Mouse (Mus musculus) v-Abl transformed pro-B cells (cell line): Measurements from ENCODE around the gene Lin52.

ENCODE experiments used
- in situ Hi-C, 2 experiments: fragments of 400-800 bp; cut with MboI; formaldehyde crosslinking; loops; one replicate each; pipeline ENCODE4 v1.15.1; 2025; ENCODE audit not compliant: unreplicated experiment in 2 of 2

Lin52 gene

DNA sequence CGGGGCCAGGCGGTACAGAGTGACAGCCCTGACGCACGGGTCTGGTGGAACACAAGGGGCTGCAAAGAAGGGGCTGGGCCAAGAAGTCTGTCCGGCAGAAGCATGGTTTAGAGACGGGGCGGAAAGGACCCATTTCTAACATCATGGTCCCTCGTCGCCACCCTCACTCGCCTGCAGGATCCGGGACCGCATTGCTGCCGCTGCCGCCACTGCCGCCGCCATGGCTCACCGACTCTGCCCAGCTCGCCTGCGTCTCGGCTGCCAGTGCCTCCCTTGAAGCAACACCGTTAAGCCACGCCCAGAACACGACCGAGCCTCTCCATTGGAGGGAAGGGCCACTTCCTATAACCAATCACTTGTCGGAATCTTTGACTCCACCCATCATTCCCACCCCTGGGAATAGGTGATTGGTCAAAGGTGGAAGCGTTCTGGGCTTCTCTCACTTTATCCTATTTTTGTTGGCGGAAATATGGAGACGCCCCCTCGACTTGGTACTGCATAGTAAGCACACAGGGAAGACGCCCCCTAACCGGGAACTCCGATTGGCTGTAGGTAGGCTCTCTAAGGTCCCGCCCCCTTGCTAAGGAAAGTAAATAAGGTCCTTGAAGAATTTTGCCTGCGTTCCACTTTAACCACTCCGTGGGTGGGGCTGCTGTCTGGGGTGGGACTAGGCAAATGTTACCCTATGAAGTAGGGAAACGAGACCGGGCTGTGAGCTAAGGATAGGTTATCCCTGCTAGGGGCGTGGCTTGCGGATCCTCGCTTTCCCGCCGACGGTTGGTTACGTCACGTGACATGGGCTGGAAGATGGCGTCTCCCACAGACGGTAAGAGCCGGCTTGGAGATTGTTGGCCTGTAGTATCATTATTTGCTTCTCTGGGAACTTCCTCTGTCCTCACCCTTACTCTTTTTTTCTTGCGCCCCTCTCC, at the start of gene Lin52, which contains the start of gene Aldh6a1:
Lin52 (plus strand) TSS at position 705 of the 929 bp plus-strand sequence.
Aldh6a1 (minus strand) TSS at position 287 of the 929 bp plus-strand sequence.
- in situ Hi-C loops = loop anchor here in 1 of 2 experiments (5.0 to 25.0 kb wide), 3 partner anchors 46 to 289 kb away; partner anchors contain the start of genes Bbof1 and Entpd5

DNA sequence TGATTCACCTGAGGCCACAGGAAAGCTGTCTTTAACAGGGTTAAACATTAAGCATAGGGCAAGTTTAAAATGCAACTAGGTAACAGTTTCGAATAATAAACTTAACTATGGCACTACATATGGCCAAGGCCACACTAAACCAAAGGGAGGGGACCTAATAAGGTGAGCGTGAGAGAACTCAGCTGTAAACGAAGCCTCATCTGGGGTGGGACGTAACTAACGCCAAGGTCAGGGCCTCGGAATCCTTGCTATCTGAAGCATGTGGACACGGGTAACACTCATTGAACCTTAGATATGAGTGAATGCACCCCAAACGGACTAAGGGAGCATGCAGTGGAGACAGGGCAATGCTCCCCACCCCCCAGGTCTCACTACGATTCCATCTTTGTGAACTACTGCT, 48.3 kb upstream of the Lin52 start:
- in situ Hi-C loops = loop anchor here in 1 of 2 experiments (10.0 kb wide), 1 partner anchor 52 kb away; the partner anchor contains the start of genes Aldh6a1 and Lin52

DNA sequence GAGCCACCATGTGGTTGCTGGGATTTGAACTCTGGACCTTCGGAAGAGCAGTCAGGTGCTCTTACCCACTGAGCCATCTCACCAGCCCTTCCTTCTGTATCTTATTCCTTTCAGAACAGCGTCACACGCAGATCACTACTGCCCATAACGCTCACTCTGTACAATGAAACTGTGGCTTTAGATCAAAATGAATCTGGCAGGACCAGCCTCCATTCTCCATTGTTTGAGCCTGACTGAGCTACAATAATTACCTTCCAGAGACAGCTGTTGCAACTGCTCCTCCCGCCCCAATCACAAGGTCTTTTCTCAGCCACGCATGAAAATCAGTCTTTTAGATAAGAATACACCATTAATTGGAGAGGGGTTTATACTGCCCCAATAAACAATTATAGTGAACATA, 46.7 kb upstream of the Lin52 start:
- in situ Hi-C loops = loop anchor here in 1 of 2 experiments (10.0 kb wide), 1 partner anchor 50 kb away; the partner anchor contains the start of genes Aldh6a1 and Lin52

DNA sequence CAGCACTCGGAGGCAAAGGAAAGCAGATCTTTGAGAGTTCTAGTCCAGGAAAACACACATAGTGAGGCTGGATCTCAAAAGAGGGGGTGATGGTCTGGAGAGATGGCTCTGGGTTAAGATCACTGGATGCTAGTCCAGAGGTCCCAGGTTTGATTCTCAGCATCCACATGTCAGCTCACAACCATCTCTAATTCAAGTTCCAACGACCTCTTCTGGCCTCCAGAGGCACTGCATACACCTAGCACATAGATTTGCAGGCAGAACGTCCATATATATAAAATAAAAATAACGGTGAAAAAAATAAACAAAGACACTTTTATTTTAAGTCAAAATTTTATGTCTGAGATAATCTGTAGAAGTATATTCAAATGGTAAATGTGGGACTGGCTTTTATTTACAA, 44.0 kb upstream of the Lin52 start:
- in situ Hi-C loops = loop anchor here in 1 of 2 experiments (10.0 kb wide), 1 partner anchor 48 kb away; the partner anchor contains the start of genes Aldh6a1 and Lin52

DNA sequence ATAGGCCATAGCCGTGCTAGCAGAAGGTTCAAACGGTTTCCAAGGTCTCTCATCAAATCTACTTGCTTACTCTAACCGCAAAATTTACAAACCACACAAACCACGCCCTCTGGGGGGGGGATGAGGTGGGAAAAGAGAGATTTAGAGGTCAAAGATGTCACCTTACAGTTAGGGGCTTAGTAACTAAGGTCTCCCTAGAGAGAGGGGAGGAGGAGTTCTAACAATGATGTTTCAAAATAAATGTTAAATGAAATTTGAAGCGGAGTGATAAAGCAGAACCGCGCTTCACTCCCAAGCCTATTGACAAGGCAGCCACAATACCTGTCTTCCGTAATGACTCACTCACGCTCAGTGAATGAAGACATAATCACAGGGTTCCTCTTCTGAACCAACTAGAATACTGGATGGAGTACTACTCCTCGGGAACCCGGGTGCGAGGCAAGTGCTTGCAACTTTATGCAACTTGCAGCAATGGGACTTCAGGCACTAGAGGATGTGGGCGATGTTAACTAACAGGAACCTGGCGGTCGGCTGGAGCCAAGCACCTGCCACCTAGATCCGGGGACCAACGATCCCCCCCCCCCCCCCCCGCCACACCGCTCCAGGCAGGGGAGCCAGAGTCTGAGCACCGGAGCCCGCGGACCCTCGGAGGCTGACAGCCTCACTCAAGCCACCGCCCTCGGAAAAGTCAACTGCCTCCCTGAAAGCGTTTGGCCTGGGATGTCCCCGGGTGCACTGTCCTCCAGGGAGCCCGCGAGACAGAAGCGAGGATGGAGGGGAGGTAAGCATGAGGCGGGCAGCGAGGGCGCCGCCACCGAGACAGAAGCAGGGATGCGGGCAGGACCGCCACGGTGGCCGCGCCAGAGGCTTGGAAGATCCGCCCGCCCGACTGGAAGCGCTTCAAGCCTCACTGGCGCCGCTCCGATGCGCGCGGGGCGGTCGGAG, 43.1 kb upstream of the Lin52 start:
- in situ Hi-C loops = loop anchor here in 1 of 2 experiments (10.0 kb wide), 1 partner anchor 47 kb away; the partner anchor contains the start of genes Aldh6a1 and Lin52

DNA sequence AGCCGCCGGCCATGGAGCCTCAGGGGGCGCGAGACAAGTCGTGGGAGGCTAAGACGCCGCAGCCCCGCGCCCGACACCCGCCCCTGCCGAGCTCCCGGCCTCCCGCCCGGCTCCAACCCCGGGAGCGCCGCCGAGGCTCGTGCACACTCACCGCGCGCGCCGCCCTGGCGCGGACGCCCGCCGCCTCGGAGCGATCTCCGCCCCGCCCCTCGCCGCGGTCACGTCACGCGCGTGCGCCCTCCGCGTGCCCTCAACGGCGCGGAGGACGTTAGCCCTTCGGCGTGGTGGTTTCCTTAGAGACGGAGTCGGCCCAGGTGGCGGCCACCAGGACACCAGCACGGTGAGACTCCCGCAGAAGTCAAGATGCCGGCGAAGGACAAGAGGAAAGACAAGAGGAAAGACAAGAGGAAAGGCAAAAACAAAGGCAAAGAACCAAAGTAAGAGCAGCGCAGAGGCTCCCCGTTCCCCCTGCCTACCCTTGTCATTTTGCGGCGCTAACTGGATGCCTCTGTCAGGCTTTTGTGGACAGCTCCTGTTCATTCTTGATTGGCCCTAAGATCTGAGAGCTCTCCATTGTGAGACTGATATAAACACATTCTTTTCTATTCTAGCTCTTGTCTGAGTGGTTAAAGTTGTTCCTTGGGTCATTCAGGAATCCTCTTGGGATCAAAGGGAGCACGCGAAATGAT, 42.3 kb upstream of the Lin52 start, which contains the start of the genes Entpd5 and Bbof1:
Entpd5 (minus strand) TSS at position 211 of the 689 bp plus-strand sequence.
Bbof1 (plus strand) TSS at position 253 of the 689 bp plus-strand sequence.
- in situ Hi-C loops = loop anchor here in 1 of 2 experiments (10.0 kb wide), 1 partner anchor 46 kb away; the partner anchor contains the start of genes Aldh6a1 and Lin52

DNA sequence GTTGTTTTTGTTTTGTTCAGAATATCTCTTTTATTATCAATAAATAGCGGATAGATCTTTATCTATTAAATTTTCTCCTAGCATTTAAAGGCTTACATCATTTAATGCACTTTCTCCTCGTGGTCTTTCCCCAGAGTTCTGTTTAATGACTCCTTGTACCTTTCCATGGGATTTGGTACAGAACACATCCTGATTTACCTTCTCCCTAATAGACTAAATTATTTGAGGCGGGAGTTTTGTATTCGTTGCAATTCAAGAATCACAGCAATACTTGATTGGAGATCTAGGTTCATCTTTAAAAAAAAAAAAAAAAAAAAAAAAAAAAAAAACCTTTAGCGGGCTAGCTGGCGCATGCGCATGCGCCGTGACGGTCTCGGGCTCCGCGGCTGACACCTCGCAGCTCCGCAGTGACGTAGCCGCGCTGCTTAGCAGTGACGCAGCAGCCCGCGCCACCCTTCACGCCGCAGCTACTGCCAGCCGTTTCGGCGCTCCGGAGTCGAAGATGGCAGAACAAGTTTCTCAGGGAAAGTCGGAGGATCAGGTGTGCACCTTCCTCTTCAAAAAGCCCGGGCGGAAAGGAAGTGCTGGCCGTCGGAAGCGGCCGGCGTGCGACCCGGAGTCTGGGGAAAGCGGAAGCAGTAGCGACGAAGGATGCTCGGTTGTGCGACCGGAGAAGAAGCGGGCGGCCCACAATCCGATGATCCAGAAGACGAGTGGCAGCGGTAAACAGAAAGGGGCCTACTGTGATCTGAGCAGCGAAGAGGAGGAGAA, 34.2 kb upstream of the Lin52 start, which contains the start of gene Rnf113a2:
Rnf113a2 (plus strand) TSS at position 363 of the 771 bp plus-strand sequence.
- in situ Hi-C loops = loop anchor here in 1 of 2 experiments (5.0 kb wide), 1 partner anchor 70 kb away; no protein-coding TSS in a partner anchor

DNA sequence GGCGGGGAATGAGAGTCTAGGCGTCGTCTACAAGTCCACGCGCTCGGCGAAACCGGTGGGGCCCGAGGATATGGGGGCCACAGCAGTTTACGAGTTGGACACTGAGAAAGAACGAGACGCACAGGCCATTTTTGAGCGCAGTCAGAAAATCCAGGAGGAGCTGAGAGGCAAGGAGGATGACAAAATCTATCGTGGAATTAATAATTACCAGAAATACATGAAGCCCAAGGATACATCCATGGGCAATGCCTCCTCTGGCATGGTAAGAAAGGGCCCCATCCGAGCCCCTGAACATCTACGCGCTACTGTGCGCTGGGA, 33.7 kb upstream of the Lin52 start:
- in situ Hi-C loops = loop anchor here in 1 of 2 experiments (5.0 kb wide), 1 partner anchor 70 kb away; no protein-coding TSS in a partner anchor

DNA sequence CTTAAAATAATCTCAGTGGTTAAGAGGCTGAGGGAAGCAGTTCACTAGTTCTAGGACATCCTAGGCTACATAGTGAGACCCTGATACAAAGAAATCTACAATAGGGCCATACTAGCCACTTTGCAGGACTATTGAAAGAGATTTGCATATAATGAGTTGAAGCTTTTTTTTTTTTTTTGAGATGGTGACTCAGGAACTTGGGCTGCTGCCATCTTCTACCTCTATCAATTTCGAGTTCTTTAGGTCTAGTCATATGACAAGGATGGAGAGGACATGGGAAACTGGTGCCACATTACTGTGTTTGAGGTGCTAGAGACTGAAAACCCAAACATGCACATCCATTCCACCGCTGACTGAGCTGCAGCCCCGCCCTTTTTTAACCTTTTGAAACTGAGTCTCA, 27.2 kb upstream of the Lin52 start:
- in situ Hi-C loops = no loop called here

DNA sequence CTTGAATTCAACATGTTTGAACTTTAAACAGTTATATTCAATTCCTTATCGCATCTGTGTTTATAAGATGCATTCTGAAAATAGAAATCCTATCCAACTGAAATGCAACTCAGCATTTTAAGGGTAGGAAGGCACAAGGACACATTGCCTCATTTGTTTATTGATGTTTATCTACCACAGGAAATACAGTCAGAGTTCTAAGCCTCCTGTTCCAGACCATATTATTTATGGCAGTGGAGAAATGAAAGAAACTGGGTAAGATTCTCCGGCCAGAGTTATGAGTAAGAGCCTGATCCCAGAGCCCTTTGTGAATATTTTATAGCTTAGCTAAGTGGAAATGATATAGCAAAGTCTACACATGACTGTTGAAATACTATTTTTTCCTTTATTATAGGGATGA, 21.4 kb upstream of the Lin52 start:
- in situ Hi-C loops = no loop called here

DNA sequence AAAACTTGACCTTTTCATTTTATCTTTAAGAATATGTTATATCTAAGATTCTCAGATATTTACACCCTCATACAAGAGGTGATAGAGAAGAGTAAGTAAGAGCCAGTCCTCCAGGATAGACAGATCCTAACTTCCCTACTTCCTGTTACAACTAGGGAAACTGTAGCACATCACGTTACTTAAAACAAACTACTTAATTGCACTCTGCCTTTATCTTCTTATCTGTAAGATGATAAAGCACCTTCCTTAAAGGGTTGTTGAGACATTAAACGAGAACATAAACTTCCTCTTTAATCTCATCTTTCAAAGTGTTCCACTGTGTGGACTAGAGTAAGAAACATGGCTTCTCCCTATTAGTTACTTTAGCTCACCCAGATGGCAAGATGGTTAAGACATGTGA, 12.5 kb upstream of the Lin52 start:
- in situ Hi-C loops = no loop called here

DNA sequence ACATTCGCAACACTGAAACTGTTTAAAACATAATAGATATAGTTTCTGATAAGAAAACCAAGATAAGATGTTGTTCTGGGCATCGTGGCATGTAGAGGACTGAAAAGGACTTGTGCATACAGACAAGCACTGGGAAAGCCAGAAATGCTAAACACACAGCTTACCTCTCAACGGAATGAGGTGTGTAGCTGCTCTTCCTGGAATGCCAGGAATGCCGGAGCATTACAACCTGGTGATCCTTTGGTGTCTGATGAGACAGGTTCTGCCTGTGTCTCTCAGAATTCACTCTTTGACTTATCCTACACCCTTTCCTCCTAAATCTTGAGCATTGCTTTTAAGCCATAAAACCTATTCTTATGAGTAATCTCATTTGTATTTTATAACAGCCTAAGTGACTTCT, 8.7 kb upstream of the Lin52 start:
- in situ Hi-C loops = no loop called here

DNA sequence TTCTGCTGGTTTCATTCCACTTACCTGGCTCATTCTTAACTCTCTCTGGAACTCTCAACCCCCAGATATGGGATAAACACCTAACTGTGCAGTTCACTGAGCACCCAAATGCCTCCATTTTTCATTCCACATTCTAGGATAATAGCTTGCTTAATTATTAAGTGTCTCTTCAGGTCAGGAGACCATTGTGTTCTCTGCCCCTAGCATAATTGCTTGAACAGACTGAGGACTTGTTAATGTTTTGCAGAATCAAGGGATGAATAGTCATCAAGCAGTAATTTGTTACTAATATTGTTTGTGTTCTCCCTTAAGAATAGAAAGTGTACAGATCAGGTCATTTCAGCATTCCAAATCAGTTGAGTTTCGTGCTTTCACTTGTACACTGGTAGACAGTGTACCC, 3.8 kb upstream of the Lin52 start:
- in situ Hi-C loops = loop anchor here in 1 of 2 experiments (5.0 kb wide), 1 partner anchor 90 kb away; no protein-coding TSS in a partner anchor

DNA sequence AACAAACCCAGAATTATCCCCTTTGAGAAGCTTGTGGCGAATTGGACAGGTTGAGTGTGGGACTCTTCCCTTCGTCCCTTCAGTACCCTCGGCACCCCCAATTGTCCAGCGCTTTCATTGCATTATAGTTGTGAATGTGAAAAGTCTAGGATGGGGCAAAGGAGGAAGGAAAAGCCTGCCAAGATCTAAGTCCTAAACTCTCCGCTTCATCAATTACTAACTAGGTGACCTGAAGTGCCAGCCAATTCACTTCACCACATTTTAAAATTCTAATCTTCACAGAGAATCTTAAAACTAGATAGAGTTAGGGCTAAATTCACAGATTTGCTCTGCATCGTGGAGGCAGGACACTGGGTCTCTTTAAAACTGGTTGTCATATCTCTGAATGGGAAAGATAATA, 3.0 kb upstream of the Lin52 start:
- in situ Hi-C loops = loop anchor here in 1 of 2 experiments (5.0 kb wide), 1 partner anchor 91 kb away; no protein-coding TSS in a partner anchor

DNA sequence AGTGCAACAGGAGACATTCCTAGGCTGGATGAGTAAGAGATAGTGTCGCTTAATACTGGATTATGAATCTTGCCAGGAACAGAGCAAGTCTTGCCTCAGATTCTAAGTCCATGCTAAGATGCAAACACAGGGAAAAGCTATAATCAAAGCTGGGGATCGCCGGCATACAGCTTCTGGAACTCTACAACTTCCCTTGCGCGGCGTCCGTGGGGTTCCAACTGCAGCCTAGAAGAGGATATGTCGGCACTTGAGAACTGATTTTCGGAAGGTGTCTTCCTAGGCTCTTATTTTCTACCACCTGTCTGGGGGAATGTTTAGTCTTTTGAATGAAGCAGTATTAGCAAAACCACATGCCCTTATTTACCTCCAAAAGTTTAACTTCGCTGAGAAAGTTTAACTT, 1.3 kb upstream of the Lin52 start:
- in situ Hi-C loops = loop anchor here (5.0 to 25.0 kb wide), 4 partner anchors 45 to 288 kb away; partner anchors contain the start of genes Bbof1 (in 1 of the 2) and Entpd5 (in 1 of the 2)

DNA sequence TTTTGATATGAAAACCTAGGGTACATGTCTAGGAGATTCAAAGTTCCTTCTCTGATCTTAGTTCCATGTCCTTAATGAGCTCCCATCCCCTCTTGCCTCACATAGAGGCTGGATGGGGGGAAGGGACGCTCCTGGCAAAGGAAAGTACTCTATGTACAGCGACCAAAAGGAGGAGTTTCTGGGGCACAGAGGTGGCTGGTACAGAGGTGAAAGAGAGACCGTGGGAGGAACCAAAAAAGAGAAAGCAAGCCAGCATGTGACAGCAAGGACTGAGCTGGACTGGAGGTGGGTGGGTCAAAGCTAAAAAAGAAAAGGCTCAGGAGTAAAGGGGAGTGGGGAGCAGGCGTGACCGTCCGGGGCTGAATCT, 888 bp upstream of the Lin52 start:
- in situ Hi-C loops = loop anchor here in 1 of 2 experiments (5.0 to 25.0 kb wide), 3 partner anchors 46 to 288 kb away; partner anchors contain the start of genes Bbof1 and Entpd5

DNA sequence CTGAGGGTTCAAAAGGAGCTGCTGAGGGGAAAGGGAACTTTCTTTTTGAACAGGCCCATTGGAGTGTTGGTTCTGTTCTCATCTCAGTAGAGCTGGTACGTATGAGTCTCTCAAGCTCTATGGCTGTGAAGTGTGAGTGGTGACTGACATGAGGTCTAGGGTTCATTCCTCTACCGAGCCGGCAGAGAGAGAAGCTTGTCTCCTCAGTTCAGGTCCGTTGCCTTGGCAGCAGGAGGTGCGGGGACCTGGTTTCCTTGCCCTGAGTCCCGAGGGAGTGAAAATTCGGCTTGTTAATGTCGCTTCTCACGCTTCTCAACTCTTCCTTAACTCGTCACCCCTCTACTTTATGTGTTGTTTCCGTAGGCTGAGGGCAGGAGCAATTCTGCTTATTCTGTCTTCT, 579 bp downstream of the Lin52 start:
- in situ Hi-C loops = loop anchor here in 1 of 2 experiments (5.0 to 25.0 kb wide), 3 partner anchors 47 to 290 kb away; partner anchors contain the start of genes Bbof1 and Entpd5

DNA sequence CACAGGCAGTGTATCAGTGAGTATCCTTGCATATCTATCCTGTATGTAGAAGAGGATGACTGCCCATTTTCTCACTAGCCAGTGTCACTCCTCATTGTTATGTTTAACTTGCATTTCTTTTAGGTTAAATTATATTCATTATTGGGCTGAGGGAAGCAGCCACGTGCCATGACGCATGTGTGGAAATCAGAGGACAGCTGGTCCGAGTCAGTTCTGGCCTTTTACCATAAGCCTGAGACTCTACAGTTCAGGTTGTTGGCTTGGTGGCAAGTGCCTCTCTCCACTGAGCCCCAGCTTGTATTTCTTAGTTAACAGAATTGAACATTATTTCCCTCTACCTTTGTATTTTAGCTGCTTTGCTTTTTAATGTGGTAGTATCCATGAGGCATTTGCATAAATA, 5.7 kb downstream of the Lin52 start:
- in situ Hi-C loops = loop anchor here in 1 of 2 experiments (10.0 to 25.0 kb wide), 2 partner anchors 52 to 295 kb away; partner anchors contain the start of genes Bbof1 and Entpd5
